Mouse (Mus musculus) heart, embryonic 12.5 days (tissue): Measurements from ENCODE around the gene 9530002B09Rik. TPM values are rescaled to one million over a fixed set of nuclear protein-coding genes. Genes with fewer than 3 reads are reported as not detected.

Source experiments
- ATAC-seq: fragments of 200-750 bp; cut with Nextera tagmentation; 2 replicates; pipeline ENCODE4 v1.8.0; 2017; ENCODE audit warnings: moderate TSS enrichment, moderate library complexity; ENCODE audit not compliant: insufficient number of reproducible peaks, low FRiP score
- H3K27ac ChIP-seq: fragments of 300-500 bp; sonication (generic); 2 replicates; pipeline ENCODE4 v1.5.1; 2016; ENCODE audit warnings: mild to moderate bottlenecking, moderate library complexity; ENCODE audit not compliant: poor library complexity, severe bottlenecking
- H3K27me3 ChIP-seq: fragments of 300-500 bp; sonication (generic); replicated peaks from 2 replicates; pipeline ENCODE4 v1.6.1; 2016; ENCODE audit warnings: mild to moderate bottlenecking, moderate library complexity
- H3K36me3 ChIP-seq: fragments of 300-500 bp; sonication (generic); 2 replicates; pipeline ENCODE4 v1.6.1; 2016; ENCODE audit warnings: mild to moderate bottlenecking, moderate library complexity
- H3K4me1 ChIP-seq: fragments of 300-500 bp; sonication (generic); replicated peaks from 2 replicates; pipeline ENCODE4 v1.6.1; 2016; ENCODE audit warnings: mild to moderate bottlenecking
- H3K4me2 ChIP-seq: fragments of 300-500 bp; sonication (generic); 2 replicates; pipeline ENCODE4 v1.6.1; 2016; ENCODE audit warnings: mild to moderate bottlenecking, moderate library complexity
- H3K4me3 ChIP-seq: fragments of 300-500 bp; sonication (generic); 2 replicates; pipeline ENCODE4 v1.5.1; 2016; ENCODE audit warnings: mild to moderate bottlenecking
- H3K9ac ChIP-seq: fragments of 300-500 bp; sonication (generic); 2 replicates; pipeline ENCODE4 v1.6.1; 2016; ENCODE audit warnings: mild to moderate bottlenecking, moderate library complexity
- H3K9me3 ChIP-seq: fragments of 300-500 bp; sonication (generic); replicated peaks from 2 replicates; pipeline ENCODE4 v1.6.1; 2016; ENCODE audit warnings: mild to moderate bottlenecking, moderate library complexity
- polyA plus RNA-seq: library from polyadenylated mRNA; unstranded; fragments of >200 nt; fragmentation: Nextera tagmentation; extraction: Ambion mirVana; gene quantifications from 2 replicates; pipeline ENCODE4 v1.2.1, GENCODE M21; 2016

The 9530002B09Rik gene
- not detected in 2 replicates for polyA plus RNA-seq

DNA sequence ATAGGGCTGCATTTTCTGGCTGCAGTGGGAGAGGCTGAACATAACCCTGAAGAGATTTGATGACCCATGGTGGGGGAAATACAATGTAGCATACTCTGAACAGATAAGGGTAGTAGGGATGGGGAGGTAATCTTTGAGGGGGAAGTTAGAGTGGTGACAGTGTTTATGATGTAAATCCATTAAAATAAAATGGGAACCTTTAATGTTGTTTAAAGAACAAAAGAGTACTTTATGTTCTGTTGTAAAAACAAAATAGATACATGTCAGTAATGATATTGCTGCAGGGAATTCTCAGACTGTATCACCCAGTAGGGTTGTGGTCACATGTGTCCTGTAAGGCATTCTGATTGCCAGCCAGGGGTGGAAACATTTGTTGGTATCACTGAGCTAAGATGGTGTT is at the start of gene 9530002B09Rik:
9530002B09Rik (plus strand) TSS at position 301 of the 400 bp plus-strand sequence.
- ATAC-seq = no peak
- peaks cover 19% of the 10 kb centered on the region for H3K9me3 ChIP-seq
- H3K4me3 ChIP-seq = no peak within 1 kb of the TSS

More for the DNA sequence above, at the start of gene 9530002B09Rik:
- Histone ChIP-seq H3K9ac (no peak within 1 kb of the TSS), H3K27me3 (no peaks in the 10 kb centered on the region), H3K27ac (no peak within 1 kb of the TSS), H3K4me1 (no peaks in the 10 kb centered on the region), H3K4me2 (no peak within 1 kb of the TSS), H3K36me3 (no peaks in the 10 kb centered on the region)

Other genes starting within 250 kb of the 9530002B09Rik start
- gene Ppt1, start 147.0 kb downstream of the 9530002B09Rik start, polyA plus RNA-seq = 60.6 and 60.7 TPM in 2 replicates
- 46.4 and 47.6 TPM in 2 replicates for gene Cap1, start 196.8 kb downstream of the 9530002B09Rik start, polyA plus RNA-seq